Mouse (Mus musculus): ENCODE measurements around the gene Krtap8-1. TPM values are rescaled to one million over a fixed set of nuclear protein-coding genes. Genes with fewer than 3 reads are reported as not detected.

Krtap8-1 gene
- not detected in 2 replicates for polyA plus RNA-seq (2015; fragmentation: Nextera tagmentation; extraction: Ambion mirVana)

GRCm38 (mm10) chr16:89487852-89488251, at the start of gene Krtap8-1:
Krtap8-1 (minus strand) TSS chr16:89487952.

GRCm38 (mm10) chr16:89508223-89508622, 20.5 kb upstream of the Krtap8-1 start, which contains the start of gene Krtap7-1:
Krtap7-1 (minus strand) TSS chr16:89508323.

Other genes with a start within 250 kb of the Krtap8-1 start
- gene Krtap21-1, start 84.1 kb downstream of the Krtap8-1 start, polyA plus RNA-seq (2015; fragmentation: Nextera tagmentation; extraction: Ambion mirVana): not detected in 2 replicates
- gene Krtap6-2, start 67.8 kb downstream of the Krtap8-1 start, polyA plus RNA-seq (2015; fragmentation: Nextera tagmentation; extraction: Ambion mirVana): 0.23 and 0.31 TPM in 2 replicates
- not detected in 2 replicates for gene Krtap7-1, start 20.4 kb upstream of the Krtap8-1 start, polyA plus RNA-seq (2015; fragmentation: Nextera tagmentation; extraction: Ambion mirVana)
- gene Krtap11-1, start 83.2 kb upstream of the Krtap8-1 start, polyA plus RNA-seq (2015; fragmentation: Nextera tagmentation; extraction: Ambion mirVana): not detected in 2 replicates

Measured in spleen, postnatal 0 days (tissue).